In the genomic region with DNA sequence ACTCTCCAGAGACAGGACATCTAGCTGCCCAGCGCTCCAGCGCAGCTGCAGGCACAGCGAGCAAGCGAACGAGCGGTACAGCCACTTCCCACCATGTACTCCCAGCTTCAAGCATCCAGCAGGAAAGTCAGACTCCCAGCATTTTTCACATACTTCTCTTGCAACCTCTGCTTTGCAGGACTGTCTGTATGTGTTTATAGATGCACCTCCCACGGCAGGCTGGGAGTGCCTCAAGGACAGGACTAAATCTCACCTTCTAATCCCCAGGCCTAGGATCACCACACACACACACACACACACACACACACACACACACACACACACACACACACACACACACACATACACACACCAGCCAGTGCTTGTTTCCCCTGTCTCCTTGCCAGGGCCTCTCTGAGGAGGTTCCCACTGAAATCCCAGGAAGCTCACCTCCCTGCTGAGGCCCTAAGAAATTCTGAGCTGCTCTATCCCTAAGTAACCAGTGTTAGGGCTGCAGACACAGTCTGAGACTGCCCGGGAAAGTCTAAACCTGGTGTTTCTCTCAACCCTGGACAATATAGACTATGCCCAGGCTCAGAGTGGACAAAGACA, we compare ENCODE assay signal across 7 mouse cellular contexts. TPM values are rescaled to one million over a fixed set of nuclear protein-coding genes. Genes with fewer than 3 reads are reported as not detected.
A peak's percentile ranks its signal among the peaks of the same experiment; 100 is the strongest.
DNase-seq lines count a peak whose midpoint lies in the region; ATAC-seq lines count a peak whose summit lies in the region.

No protein-coding gene starts in this region.

- peaks cover 49% of the 10 kb centered on the region for H3K4me1 ChIP-seq in lung, embryonic 16.5 days (replicated peaks; ENCODE audit: control insufficient read depth, insufficient read depth, low read length)
- peaks cover 98% of the 10 kb centered on the region for H3K4me1 ChIP-seq in heart, embryonic 13.5 days
- peaks cover 98% of the 10 kb centered on the region for H3K4me1 ChIP-seq in limb, embryonic 13.5 days
- H3K4me1 ChIP-seq in stomach, embryonic 16.5 days (ENCODE audit: control insufficient read depth, insufficient read depth, low read length) = peaks cover 33% of the 10 kb centered on the region

- DNase-seq in lung, postnatal 14 days = no peak
- DNase-seq in layer of hippocampus, adult 8-10 months (ENCODE audit: low spot score in 2 of 2) = no peak
- no peak for DNase-seq in frontal cortex, postnatal 25 days (ENCODE audit: low spot score in 2 of 2)

- peak overlapping the region; percentile 71 for H3K27ac ChIP-seq in lung, embryonic 16.5 days (ENCODE audit: low read length)
- H3K27ac ChIP-seq in heart, embryonic 13.5 days (replicated peaks) = peak overlapping the region; percentile 88
- H3K27ac ChIP-seq in limb, embryonic 13.5 days = peak overlapping the region; percentile 91
- peak overlapping the region; percentile 76 for H3K27ac ChIP-seq in stomach, embryonic 16.5 days (ENCODE audit: low read length)

- no peak overlapping the region for H3K4me3 ChIP-seq in lung, embryonic 16.5 days (ENCODE audit: low read length)
- H3K4me3 ChIP-seq in heart, embryonic 13.5 days = no peak overlapping the region
- H3K4me3 ChIP-seq in limb, embryonic 13.5 days = peak overlapping the region; percentile 11
- no peak overlapping the region for H3K4me3 ChIP-seq in stomach, embryonic 16.5 days (replicated peaks; ENCODE audit: low read length)

- no peaks in the 10 kb centered on the region for H3K27me3 ChIP-seq in lung, embryonic 16.5 days (ENCODE audit: control insufficient read depth, insufficient read depth, low read depth, low read length)
- H3K27me3 ChIP-seq in heart, embryonic 13.5 days (replicated peaks) = no peaks in the 10 kb centered on the region
- no peaks in the 10 kb centered on the region for H3K27me3 ChIP-seq in limb, embryonic 13.5 days
- H3K27me3 ChIP-seq in stomach, embryonic 16.5 days (ENCODE audit: control insufficient read depth, insufficient read depth, low read length) = no peaks in the 10 kb centered on the region

- H3K9me3 ChIP-seq in lung, embryonic 16.5 days (ENCODE audit: control insufficient read depth, low read length) = no peaks in the 10 kb centered on the region
- H3K9me3 ChIP-seq in heart, embryonic 13.5 days = no peaks in the 10 kb centered on the region
- H3K9me3 ChIP-seq in limb, embryonic 13.5 days = no peaks in the 10 kb centered on the region; the same call in 1 of the 2 replicates
- no peaks in the 10 kb centered on the region for H3K9me3 ChIP-seq in stomach, embryonic 16.5 days (replicated peaks; ENCODE audit: control insufficient read depth, low read length)

- no peak overlapping the region for H3K9ac ChIP-seq in lung, embryonic 16.5 days (ENCODE audit: low read length)
- H3K9ac ChIP-seq in heart, embryonic 13.5 days = peak overlapping the region; percentile 65
- H3K9ac ChIP-seq in limb, embryonic 13.5 days = peak overlapping the region; percentile 59
- peak overlapping the region; percentile 32; the same call in 1 of the 2 replicates for H3K9ac ChIP-seq in stomach, embryonic 16.5 days (ENCODE audit: low read length)

- H3K4me2 ChIP-seq in lung, embryonic 16.5 days (ENCODE audit: low read depth, low read length) = no peak overlapping the region
- peak overlapping the region; percentile 51 for H3K4me2 ChIP-seq in heart, embryonic 13.5 days
- H3K4me2 ChIP-seq in limb, embryonic 13.5 days (replicated peaks) = peak overlapping the region; percentile 50
- H3K4me2 ChIP-seq in stomach, embryonic 16.5 days (ENCODE audit: low read depth, low read length) = no peak overlapping the region

- WGBS in lung, embryonic 16.5 days = 20% methylated on average over 8 of the region's 8 CpGs
- 14% methylated on average over 8 of the region's 8 CpGs for WGBS in heart, embryonic 13.5 days
- 7% methylated on average over 8 of the region's 8 CpGs for WGBS in limb, embryonic 13.5 days
- WGBS in stomach, embryonic 16.5 days = 27% methylated on average over 8 of the region's 8 CpGs

- no peaks in the 10 kb centered on the region; the same call in 1 of the 2 replicates for H3K36me3 ChIP-seq in lung, embryonic 16.5 days (ENCODE audit: control insufficient read depth, insufficient read depth, low read length)
- H3K36me3 ChIP-seq in heart, embryonic 13.5 days = peaks cover 23% of the 10 kb centered on the region
- H3K36me3 ChIP-seq in limb, embryonic 13.5 days = peaks cover 39% of the 10 kb centered on the region
- H3K36me3 ChIP-seq in stomach, embryonic 16.5 days (ENCODE audit: control insufficient read depth, insufficient read depth, low read length) = no peaks in the 10 kb centered on the region

- ATAC-seq in lung, embryonic 16.5 days (ENCODE audit: low read depth) = peak; percentile 52
- ATAC-seq in heart, embryonic 13.5 days (ENCODE audit: extremely low read depth, insufficient number of reproducible peaks, low FRiP score, low TSS enrichment) = no peak
- peak; percentile 29; the same call in 1 of the 2 replicates for ATAC-seq in limb, embryonic 13.5 days (ENCODE audit: low FRiP score, low read depth)
- ATAC-seq in stomach, embryonic 16.5 days (ENCODE audit: insufficient read depth, low FRiP score) = peak; percentile 54; the same call in 1 of the 2 replicates

RNA-seq across cellular contexts. Expression of gene Kirrel, which starts 9.2 kb away (rescaled TPM):
- 13.2 and 14.2 TPM in 2 replicates for polyA plus RNA-seq in lung, embryonic 16.5 days (2015; fragmentation: Nextera tagmentation; extraction: Ambion mirVana)
- 14.7 and 15.4 TPM in 2 replicates for polyA plus RNA-seq in heart, embryonic 13.5 days (2015; fragmentation: Nextera tagmentation; extraction: Ambion mirVana)
- polyA plus RNA-seq in limb, embryonic 13.5 days (2015; fragmentation: Nextera tagmentation; extraction: Ambion mirVana) = 25.6 and 26.1 TPM in 2 replicates
- 9.6 and 11.0 TPM in 2 replicates for polyA plus RNA-seq in stomach, embryonic 16.5 days (2015; fragmentation: Nextera tagmentation; extraction: Ambion mirVana)
- total RNA-seq in layer of hippocampus, adult 8-10 months (2022) = 1 to 10 TPM; 3.2 to 3.9 (median 3.5) TPM

Comparison
In these comparisons a context has a peak if more than half of its experiments do, and no peak if none do; other contexts are left out.
1. H3K4me2 ChIP-seq: peak in heart, embryonic 13.5 days (single experiment) and limb, embryonic 13.5 days (single experiment); none in lung, embryonic 16.5 days (single experiment) and stomach, embryonic 16.5 days (single experiment).
2. Peak in every context shown above with its lines, with median percentiles within 50 percentile points of each other: H3K27ac ChIP-seq.